Mouse (Mus musculus) intestine, embryonic 14.5 days (tissue): ENCODE results near the gene Cbfa2t3. TPM values are rescaled to one million over a fixed set of nuclear protein-coding genes. Genes with fewer than 3 reads are reported as not detected.

Experiments used
- ATAC-seq: fragments of 200-750 bp; cut with Nextera tagmentation; replicated peaks from 2 replicates; pipeline ENCODE4 v1.8.0; 2017; ENCODE audit warnings: low read depth, moderate number of reproducible peaks, moderate TSS enrichment, moderate library complexity; ENCODE audit not compliant: low FRiP score, low TSS enrichment
- DNase-seq: peaks from one replicate; pipeline ENCODE4 v3.0.0-alpha.2; 2018; ENCODE audit warnings: low spot score
- H3K27ac ChIP-seq: fragments of 300-500 bp; sonication (generic); 2 replicates; pipeline ENCODE4 v1.5.1; 2014; ENCODE audit warnings: low read depth, mild to moderate bottlenecking, control low read depth
- H3K27me3 ChIP-seq: fragments of 300-500 bp; sonication (generic); replicated peaks from 2 replicates; pipeline ENCODE4 v1.6.1; 2014; ENCODE audit warnings: low read length, control low read depth; ENCODE audit not compliant: control insufficient read depth, insufficient read depth
- H3K36me3 ChIP-seq: fragments of 300-500 bp; sonication (generic); 2 replicates; pipeline ENCODE4 v1.6.1; 2014; ENCODE audit warnings: low read length, control low read depth; ENCODE audit not compliant: control insufficient read depth, insufficient read depth
- H3K4me1 ChIP-seq: fragments of 300-500 bp; sonication (generic); replicated peaks from 2 replicates; pipeline ENCODE4 v1.6.1; 2014; ENCODE audit warnings: low read length, control low read depth, mixed read lengths; ENCODE audit not compliant: control insufficient read depth, insufficient read depth
- H3K4me2 ChIP-seq: fragments of 300-500 bp; sonication (generic); 2 replicates; pipeline ENCODE4 v1.6.1; 2014; ENCODE audit warnings: low read length
- H3K4me3 ChIP-seq: fragments of 300-500 bp; sonication (generic); 2 replicates; pipeline ENCODE4 v1.5.1; 2014; ENCODE audit warnings: low read depth, low read length, control low read depth, mixed read lengths
- H3K9ac ChIP-seq: fragments of 300-500 bp; sonication (generic); 2 replicates; pipeline ENCODE4 v1.6.1; 2014; ENCODE audit warnings: mild to moderate bottlenecking, low read length
- H3K9me3 ChIP-seq: fragments of 300-500 bp; sonication (generic); 2 replicates; pipeline ENCODE4 v1.6.1; 2016; ENCODE audit warnings: low read length, control low read depth; ENCODE audit not compliant: control insufficient read depth
- WGBS: fragments of 180-500 bp; shearing (Covaris S2); extraction: QIAGEN DNeasy Blood & Tissue Kit; methylation state at CpG from one replicate; pipeline ENCODE4 v1.1.7; 2014; 5-methylcytosine and 5-hydroxymethylcytosine counted together
- polyA plus RNA-seq: library from polyadenylated mRNA; unstranded; fragments of >200 nt; fragmentation: Nextera tagmentation; extraction: Ambion mirVana; gene quantifications from 2 replicates; pipeline ENCODE4 v1.2.1, GENCODE M21; 2014

Cbfa2t3 gene
- polyA plus RNA-seq, 1 experiment from 2014 or later: 4.0 TPM

GRCm38 (mm10) chr8:122720811-122721640 is 22.1 kb upstream of the Cbfa2t3 start:
- 58% methylated on average over 14 of the region's 14 CpGs for WGBS
- no peak overlapping the region for H3K4me2 ChIP-seq

GRCm38 (mm10) chr8:122720070-122720729 is 21.3 kb upstream of the Cbfa2t3 start:
- Histone ChIP-seq H3K4me2 (peak overlapping the region; percentile 22; the same call in 1 of the 2 replicates), H3K27ac (no peak overlapping the region), H3K36me3 (no peaks in the 10 kb centered on the region), H3K4me1 (no peaks in the 10 kb centered on the region), H3K4me3 (peak overlapping the region; percentile 1; the same call in 1 of the 2 replicates), H3K9me3 (no peaks in the 10 kb centered on the region), H3K9ac (no peak overlapping the region), H3K27me3 (0 out of 2 replicates have a peak, but pooled peaks cover 10% of the 10 kb centered on the region)
- ATAC-seq: no peak
- WGBS: 12% methylated on average over 25 of the region's 25 CpGs
- no peak for DNase-seq

More at GRCm38 (mm10) chr8:122720811-122721640, 22.1 kb upstream of the Cbfa2t3 start:
- ATAC-seq (no peak), DNase-seq (no peak)
- no peaks in the 10 kb centered on the region for H3K4me1 ChIP-seq
- no peak overlapping the region for H3K27ac ChIP-seq
- H3K27me3 ChIP-seq: 0 out of 2 replicates have a peak, but pooled peaks cover 10% of the 10 kb centered on the region
- no peak overlapping the region for H3K4me3 ChIP-seq
- H3K9ac ChIP-seq: no peak overlapping the region
- H3K9me3 ChIP-seq: no peaks in the 10 kb centered on the region
- H3K36me3 ChIP-seq: no peaks in the 10 kb centered on the region

GRCm38 (mm10) chr8:122719500-122720065 is 20.7 kb upstream of the Cbfa2t3 start:
- Histone ChIP-seq H3K4me3 (no peak overlapping the region), H3K36me3 (no peaks in the 10 kb centered on the region), H3K27me3 (0 out of 2 replicates have a peak, but pooled peaks cover 10% of the 10 kb centered on the region), H3K4me2 (no peak overlapping the region), H3K9me3 (no peaks in the 10 kb centered on the region), H3K27ac (no peak overlapping the region), H3K4me1 (no peaks in the 10 kb centered on the region), H3K9ac (no peak overlapping the region)
- no peak; the same call in 1 of the 2 replicates for ATAC-seq
- DNase-seq: no peak
- 36% methylated on average over 7 of the region's 7 CpGs for WGBS

GRCm38 (mm10) chr8:122718711-122719499 is 20.0 kb upstream of the Cbfa2t3 start:
- 75% methylated on average over 14 of the region's 14 CpGs for WGBS
- Histone ChIP-seq H3K9ac (no peak overlapping the region), H3K4me3 (no peak overlapping the region)

GRCm38 (mm10) chr8:122717869-122718509 is 19.1 kb upstream of the Cbfa2t3 start:
- ATAC-seq: no peak
- 81% methylated on average over 10 of the region's 10 CpGs for WGBS

More at GRCm38 (mm10) chr8:122718711-122719499, 20.0 kb upstream of the Cbfa2t3 start:
- no peak for DNase-seq
- ATAC-seq: no peak
- H3K4me1 ChIP-seq: no peaks in the 10 kb centered on the region
- no peak overlapping the region for H3K4me2 ChIP-seq
- H3K27me3 ChIP-seq: 0 out of 2 replicates have a peak, but pooled peaks cover 10% of the 10 kb centered on the region
- no peaks in the 10 kb centered on the region for H3K9me3 ChIP-seq
- H3K27ac ChIP-seq: no peak overlapping the region
- H3K36me3 ChIP-seq: no peaks in the 10 kb centered on the region

GRCm38 (mm10) chr8:122716566-122716965 is 17.7 kb upstream of the Cbfa2t3 start:
- Histone ChIP-seq H3K4me3 (no peak overlapping the region), H3K4me1 (no peaks in the 10 kb centered on the region), H3K27ac (no peak overlapping the region), H3K9me3 (no peaks in the 10 kb centered on the region), H3K27me3 (0 out of 2 replicates have a peak, but pooled peaks cover 9% of the 10 kb centered on the region), H3K4me2 (no peak overlapping the region), H3K36me3 (no peaks in the 10 kb centered on the region), H3K9ac (no peak overlapping the region)
- no peak for ATAC-seq
- WGBS: 82% methylated on average over 8 of the region's 8 CpGs
- no peak for DNase-seq

More at GRCm38 (mm10) chr8:122717869-122718509, 19.1 kb upstream of the Cbfa2t3 start:
- Histone ChIP-seq H3K4me2 (no peak overlapping the region), H3K4me3 (no peak overlapping the region), H3K9ac (no peak overlapping the region), H3K27ac (no peak overlapping the region), H3K36me3 (no peaks in the 10 kb centered on the region), H3K27me3 (0 out of 2 replicates have a peak, but pooled peaks cover 10% of the 10 kb centered on the region), H3K9me3 (no peaks in the 10 kb centered on the region), H3K4me1 (no peaks in the 10 kb centered on the region)
- DNase-seq: no peak

- no peak overlapping the region for H3K27ac ChIP-seq
- H3K9ac ChIP-seq: no peak overlapping the region
- no peaks in the 10 kb centered on the region for H3K4me1 ChIP-seq
- H3K4me2 ChIP-seq: no peak overlapping the region
- H3K9me3 ChIP-seq: no peaks in the 10 kb centered on the region
- H3K4me3 ChIP-seq: no peak overlapping the region
- no peak for DNase-seq
- 93% methylated on average over 5 of the region's 5 CpGs for WGBS
- H3K36me3 ChIP-seq: no peaks in the 10 kb centered on the region
- H3K27me3 ChIP-seq: 0 out of 2 replicates have a peak, but pooled peaks cover 3% of the 10 kb centered on the region
- ATAC-seq: no peak
Observed at GRCm38 (mm10) chr8:122713157-122713518, 14.2 kb upstream of the Cbfa2t3 start.
